Mouse (Mus musculus) gastrocnemius, adult 2 months (tissue): ENCODE measurements around the gene Trim80. TPM values are rescaled to one million over a fixed set of nuclear protein-coding genes. Genes with fewer than 3 reads are reported as not detected.
"Not testable (repeated sequence)": the region's sequence is repeated elsewhere in the genome, so short reads cannot be mapped to it uniquely, and the experiment has no call there.

Experiments
- DNase-seq: peaks from one replicate; pipeline ENCODE4 v3.0.0; 2022
- H3K27ac ChIP-seq: fragments of 200-600 bp; 2 replicates; pipeline ENCODE4 v1.8.1; 2022; ENCODE audit warnings: mild to moderate bottlenecking
- H3K4me3 ChIP-seq: fragments of 200-600 bp; 2 replicates; pipeline ENCODE4 v1.8.1; 2022; ENCODE audit warnings: mild to moderate bottlenecking, moderate library complexity
- CTCF ChIP-seq: fragments of 200-600 bp; IDR thresholded peaks from 2 replicates; pipeline ENCODE4 v1.8.1; 2022; ENCODE audit warnings: antibody characterized with exemption, mild to moderate bottlenecking, moderate library complexity
- intact Hi-C: fragments of 180-260 bp; cut with DNase I; formaldehyde crosslinking; loops from one replicate; pipeline ENCODE4 v1.15.1; 2025
- total RNA-seq, 2 experiments: library from RNA; stranded (reverse); gene quantifications; 2 replicates each; pipeline ENCODE4 v1.2.3; 2021

Gene Trim80
- total RNA-seq, 2 experiments from 2014 or later, result not detected

DNA sequence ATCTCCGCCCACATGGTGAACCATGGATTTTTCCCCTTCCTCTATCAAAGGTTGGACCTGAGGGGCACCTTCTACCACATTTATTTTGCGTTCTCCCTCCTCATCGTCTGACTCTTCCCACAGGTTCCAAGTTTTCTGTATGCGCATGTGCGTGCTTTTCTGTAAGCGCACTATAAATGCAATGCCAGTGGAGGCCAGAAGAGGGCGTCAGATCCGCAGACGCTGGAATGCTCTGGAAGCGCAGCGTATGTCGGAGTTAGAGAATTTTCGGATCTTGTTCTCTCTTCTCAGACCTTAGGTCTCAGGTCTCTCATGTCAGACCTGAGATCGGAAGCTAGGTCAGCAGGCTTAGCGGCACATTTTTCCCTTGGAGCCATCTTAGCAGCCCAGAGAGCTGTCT, 15.3 kb downstream of the Trim80 start:
- no peak overlapping the region for H3K27ac ChIP-seq
- H3K4me3 ChIP-seq, result no peak overlapping the region
- no peak for DNase-seq
- intact Hi-C loops, result no loop called here
- TF ChIP-seq CTCF, result no peak

GRCm38 (mm10) chr11:115456182-115456581, 15.8 kb downstream of the Trim80 start:
- TF ChIP-seq CTCF, result no peak
- DNase-seq, result no peak
- intact Hi-C loops, result no loop called here
- H3K27ac ChIP-seq, result no peak overlapping the region
- H3K4me3 ChIP-seq, result no peak overlapping the region

GRCm38 (mm10) chr11:115457405-115457804, 17.1 kb downstream of the Trim80 start:
- intact Hi-C loops, result no loop called here
- H3K27ac ChIP-seq, result no peak overlapping the region
- H3K4me3 ChIP-seq, result no peak overlapping the region
- no peak for DNase-seq
- no peak for TF ChIP-seq CTCF

GRCm38 (mm10) chr11:115460976-115461375, 20.6 kb downstream of the Trim80 start:
- TF ChIP-seq CTCF, result peak; percentile 25; the same call in 1 of the 2 replicates
- H3K27ac ChIP-seq, result no peak overlapping the region
- no peak for DNase-seq
- no peak overlapping the region for H3K4me3 ChIP-seq
- intact Hi-C loops, result no loop called here

- DNase-seq, result no peak
- Histone ChIP-seq H3K4me3 (no peak overlapping the region), H3K27ac (no peak overlapping the region)
- intact Hi-C loops, result no loop called here
- TF ChIP-seq CTCF, result no peak
Measured at GRCm38 (mm10) chr11:115461846-115462242, 21.5 kb downstream of the Trim80 start.

DNA sequence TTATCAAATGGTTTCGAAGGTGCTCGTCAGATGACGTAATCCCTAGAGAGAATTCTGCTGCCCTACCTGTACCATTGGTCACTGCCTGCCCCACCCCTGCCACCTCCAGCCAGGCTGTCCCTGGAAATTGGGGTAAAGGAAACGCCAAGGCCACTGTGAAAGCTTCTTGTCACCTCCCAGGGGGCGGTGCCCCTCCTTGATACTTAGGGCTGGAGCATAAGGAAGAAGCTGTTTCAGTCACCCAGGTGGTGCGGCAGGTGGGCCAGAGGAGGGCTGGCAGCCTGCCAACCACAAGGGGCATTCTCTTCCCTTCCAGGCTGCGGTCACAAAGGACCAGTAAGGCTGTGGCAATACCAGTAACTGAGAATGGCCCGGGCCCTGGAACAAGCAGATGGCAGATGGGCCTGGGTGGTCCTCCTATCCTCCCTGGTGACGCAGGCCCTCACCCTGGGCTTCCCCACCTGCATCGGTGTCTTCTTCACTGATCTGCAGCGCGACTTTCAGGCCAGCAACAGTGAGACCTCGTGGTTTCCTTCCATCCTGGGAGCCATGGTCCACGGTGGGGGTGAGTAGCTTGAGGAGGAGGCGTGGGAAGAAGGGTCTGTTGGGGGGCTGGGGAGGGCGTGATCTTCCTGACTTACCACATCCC, 22.0 kb downstream of the Trim80 start, which contains the start of gene Slc16a5:
TSS of gene Slc16a5 (plus strand) at position 232 of the 649 bp plus-strand sequence.
- DNase-seq, result no peak
- TF ChIP-seq CTCF, result no peak

DNA sequence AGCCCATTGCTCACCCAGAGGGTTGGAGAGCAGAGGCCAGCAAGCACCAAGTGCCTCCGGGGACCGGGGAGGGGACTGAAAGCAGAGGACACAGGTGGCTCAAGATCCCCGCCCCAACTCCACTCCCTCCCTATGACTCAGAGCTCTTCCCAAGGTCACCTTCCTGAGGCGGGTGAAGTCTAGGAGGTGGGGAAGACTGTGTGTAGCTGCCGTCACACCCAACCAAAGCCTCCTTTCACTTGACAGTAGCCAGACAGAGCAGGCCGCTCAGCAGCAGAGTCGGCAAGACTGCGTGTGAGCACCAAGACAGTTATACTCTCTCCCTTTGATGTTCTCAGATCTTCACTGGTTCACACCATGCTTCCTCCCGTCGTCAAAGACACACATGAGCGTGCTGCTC, 23.1 kb downstream of the Trim80 start:
- no peak for TF ChIP-seq CTCF
- Histone ChIP-seq H3K27ac (no peak overlapping the region), H3K4me3 (no peak overlapping the region)
- intact Hi-C loops, result no loop called here
- no peak for DNase-seq

More for the DNA sequence above, 22.0 kb downstream of the Trim80 start, which contains the start of gene Slc16a5:
- Histone ChIP-seq H3K27ac (no peak within 1 kb of the TSS), H3K4me3 (no peak within 1 kb of the TSS)
- intact Hi-C loops, result no loop called here

- no peak overlapping the region for H3K27ac ChIP-seq
- H3K4me3 ChIP-seq, result no peak overlapping the region
- no peak for TF ChIP-seq CTCF
- no peak for DNase-seq
- intact Hi-C loops, result no loop called here
Measured at GRCm38 (mm10) chr11:115464851-115465250, 24.5 kb downstream of the Trim80 start.

DNA sequence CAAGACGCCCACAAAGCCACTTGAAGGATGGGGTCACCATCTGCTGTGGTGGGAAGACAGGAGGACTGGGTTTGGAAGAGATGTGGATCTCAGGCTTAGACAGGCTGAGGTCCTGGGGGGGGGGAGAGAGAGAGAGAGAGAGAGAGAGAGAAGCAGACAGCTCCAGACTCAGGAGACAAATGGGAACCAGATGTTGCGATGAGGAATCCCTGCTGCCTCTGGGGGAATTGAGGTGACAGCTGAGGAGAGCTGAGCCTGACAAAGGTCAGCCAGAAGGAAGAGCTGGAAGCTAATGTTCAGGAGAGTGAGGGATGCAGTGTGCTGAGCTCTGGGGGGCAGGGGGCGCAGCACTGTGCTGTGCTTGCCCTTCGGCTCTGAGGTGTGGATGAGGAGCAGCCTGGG, 26.9 kb downstream of the Trim80 start:
- H3K27ac ChIP-seq, result no peak overlapping the region
- TF ChIP-seq CTCF, result no peak
- intact Hi-C loops, result no loop called here
- DNase-seq, result no peak
- no peak overlapping the region for H3K4me3 ChIP-seq

- intact Hi-C loops, result no loop called here
- no peak for TF ChIP-seq CTCF
- Histone ChIP-seq H3K27ac (no peak overlapping the region), H3K4me3 (no peak overlapping the region)
- DNase-seq, result peak; percentile 38
Measured at GRCm38 (mm10) chr11:115472183-115472582, 31.8 kb downstream of the Trim80 start.

- DNase-seq, result peak; percentile 92
- Histone ChIP-seq H3K27ac (peak overlapping the region; percentile 77), H3K4me3 (peak overlapping the region; percentile 48)
- TF ChIP-seq CTCF, result no peak; the same call in none of the 2 replicates
- intact Hi-C loops, result loop anchor here (2.0 kb wide), 2 partner anchors 45 to 115 kb away; no protein-coding TSS in a partner anchor
Measured at GRCm38 (mm10) chr11:115473626-115474275, 33.4 kb downstream of the Trim80 start.

GRCm38 (mm10) chr11:115475025-115475757, 34.8 kb downstream of the Trim80 start, which contains the start of gene Armc7:
Armc7 (plus strand) TSS chr11:115475667.
- Histone ChIP-seq H3K27ac (peak within 1 kb of the TSS; percentile 87), H3K4me3 (peak within 1 kb of the TSS; percentile 90)
- TF ChIP-seq CTCF, result no peak; the same call in 1 of the 2 replicates
- intact Hi-C loops, result loop anchor here (2.0 kb wide), 2 partner anchors 46 to 116 kb away; no protein-coding TSS in a partner anchor
- peak; percentile 96 for DNase-seq

DNA sequence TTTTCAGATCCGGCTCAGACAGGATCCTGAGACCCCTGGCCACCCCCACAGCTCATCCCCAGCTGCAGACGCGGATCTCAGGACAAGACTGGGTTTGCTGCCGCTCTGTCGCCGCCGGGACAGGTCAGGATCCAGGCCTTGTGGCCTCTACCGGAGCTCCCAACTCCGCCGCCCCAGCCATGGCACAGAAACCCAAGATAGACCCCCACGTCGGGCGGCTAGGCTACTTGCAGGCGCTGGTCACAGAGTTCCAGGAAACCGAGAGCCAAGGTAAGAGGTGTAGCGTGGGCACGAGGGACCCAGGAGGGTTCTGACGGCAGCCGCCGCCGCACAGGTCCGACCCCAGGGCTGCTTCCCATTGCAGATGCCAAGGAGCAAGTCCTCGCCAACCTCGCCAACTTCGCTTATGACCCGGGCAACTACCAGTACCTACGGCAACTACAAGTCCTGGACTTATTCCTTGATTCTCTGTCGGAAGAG, 35.5 kb downstream of the Trim80 start:
- H3K27ac ChIP-seq, result peak overlapping the region; percentile 87
- intact Hi-C loops, result loop anchor here (2.0 kb wide), 2 partner anchors 47 to 117 kb away; no protein-coding TSS in a partner anchor
- no peak for TF ChIP-seq CTCF
- no peak for DNase-seq
- peak overlapping the region; percentile 90 for H3K4me3 ChIP-seq

- intact Hi-C loops, DNase-seq, H3K4me3 ChIP-seq, H3K27ac ChIP-seq: not testable (repeated sequence)
Measured at GRCm38 (mm10) chr11:115476630-115477029, 36.3 kb downstream of the Trim80 start.

DNA sequence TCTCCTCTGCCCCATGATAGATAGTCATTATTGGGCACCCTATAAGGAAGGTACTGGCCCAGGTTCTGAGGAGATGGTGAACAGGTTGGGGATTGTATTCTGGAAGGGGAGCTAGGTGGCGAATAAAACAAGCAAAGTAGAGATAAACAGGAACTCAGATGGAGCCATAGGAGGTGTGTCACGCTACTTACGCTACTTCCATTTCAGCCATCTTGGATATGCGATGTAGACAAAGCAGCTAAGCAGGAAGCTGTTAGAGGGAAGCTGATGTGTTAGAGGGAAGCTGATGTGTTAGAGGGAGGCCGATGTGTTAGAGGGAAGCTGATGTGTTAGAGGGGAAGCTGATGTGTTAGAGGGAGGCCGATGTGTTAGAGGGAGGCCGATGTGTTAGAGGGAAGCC, 37.0 kb downstream of the Trim80 start:
- DNase-seq, H3K4me3 ChIP-seq, intact Hi-C loops, H3K27ac ChIP-seq: not testable (repeated sequence)
